ENCODE assay signal across 8 mouse cellular contexts in genomic region chr17:15826444-15826909, GRCm38 (mm10). TPM values are rescaled to one million over a fixed set of nuclear protein-coding genes. Genes with fewer than 3 reads are reported as not detected.
A peak's percentile ranks its signal among the peaks of the same experiment; 100 is the strongest.
DNase-seq lines count a peak whose midpoint lies in the region; ATAC-seq and TF ChIP-seq lines count a peak whose summit lies in the region.

No protein-coding gene starts in this region.

- TF ChIP-seq CTCF in cortical plate, adult 2 months (IDR thresholded peaks at IDR 0.05; ENCODE audit: extremely low read depth, insufficient read depth, low read length), result no peak

- H3K27me3 ChIP-seq in intestine, embryonic 14.5 days (replicated peaks; ENCODE audit: control insufficient read depth, insufficient read depth, low read length), result 0 out of 2 replicates have a peak, but pooled peaks cover 4% of the 10 kb centered on the region

- H3K36me3 ChIP-seq in intestine, embryonic 14.5 days (ENCODE audit: control insufficient read depth, insufficient read depth, low read length), result no peaks in the 10 kb centered on the region

- ATAC-seq in intestine, embryonic 14.5 days (replicated peaks; ENCODE audit: low FRiP score, low TSS enrichment, low read depth), result peak; percentile 92
- ATAC-seq in megakaryocyte progenitor cell, adult 5-6 weeks (replicated peaks; ENCODE audit: poor library complexity), result peak; percentile 84

- peak overlapping the region; percentile 98 for H3K27ac ChIP-seq in cortical plate, adult 2 months (ENCODE audit: insufficient read depth, low read length)
- peak overlapping the region; percentile 96 for H3K27ac ChIP-seq in intestine, embryonic 14.5 days (ENCODE audit: low read depth)

- peak overlapping the region; percentile 98 for H3K4me3 ChIP-seq in cortical plate, adult 2 months (ENCODE audit: insufficient read depth, low read length)
- H3K4me3 ChIP-seq in intestine, embryonic 14.5 days (ENCODE audit: low read depth, low read length), result peak overlapping the region; percentile 94

- intact Hi-C loops in gastrocnemius, postnatal 14 days (cut with DNase I; ENCODE audit: low total_unique reads), result no loop called here
- intact Hi-C loops in left cerebral cortex, postnatal 10 days (cut with DNase I), result loop anchor here (5.0 kb wide), 1 partner anchor 841 kb away; no protein-coding TSS in a partner anchor

- H3K9ac ChIP-seq in intestine, embryonic 14.5 days (ENCODE audit: low read length), result peak overlapping the region; percentile 96

- peak overlapping the region; percentile 86 for H3K4me2 ChIP-seq in intestine, embryonic 14.5 days (ENCODE audit: low read length)

- H3K9me3 ChIP-seq in intestine, embryonic 14.5 days (ENCODE audit: control insufficient read depth, low read length), result no peaks in the 10 kb centered on the region

- peaks cover 9% of the 10 kb centered on the region; the same call in 1 of the 2 replicates for H3K4me1 ChIP-seq in cortical plate, adult 2 months (ENCODE audit: control insufficient read depth, insufficient read depth, low read length)
- H3K4me1 ChIP-seq in intestine, embryonic 14.5 days (replicated peaks; ENCODE audit: control insufficient read depth, insufficient read depth, low read length), result peaks cover 18% of the 10 kb centered on the region; the same call in 1 of the 2 replicates

- peak; percentile 91 for TF ChIP-seq POLR2A in cortical plate, adult 2 months (IDR thresholded peaks at IDR 0.05; ENCODE audit: extremely low read depth, insufficient read depth, low read length)

- DNase-seq in adipocyte (ENCODE audit: low spot score), result peak; percentile 100
- peak; percentile 100 for DNase-seq in gastrocnemius, postnatal 14 days
- DNase-seq in intestine, embryonic 14.5 days (ENCODE audit: low spot score), result peak; percentile 97
- peak; percentile 97 to 100 for DNase-seq in left cerebral cortex, postnatal 10 days (ENCODE audit: extremely low spot score in 1 of 2, low spot score in 2 of 2)
- DNase-seq in right cerebral cortex, postnatal 10 days (ENCODE audit: low spot score in 2 of 2), result peak; percentile 99
- DNase-seq in urinary bladder, postnatal 14 days (ENCODE audit: low spot score), result peak; percentile 100

- WGBS in intestine, embryonic 14.5 days, result 0% methylated on average over 32 of the region's 34 CpGs

RNA-seq across cellular contexts. Expression of gene Rgmb, which starts 4.4 kb away (rescaled TPM):
- polyA plus RNA-seq in cortical plate, adult 2 months (2012; rRNA removed), result 39.5 and 40.4 TPM in 2 replicates
- 10 to 100 TPM; 41.5 to 45.0 TPM for total RNA-seq in gastrocnemius, postnatal 14 days (2021)
- 54.0 and 56.3 TPM in 2 replicates for polyA plus RNA-seq in intestine, embryonic 14.5 days (2014; fragmentation: Nextera tagmentation; extraction: Ambion mirVana)
- total RNA-seq in left cerebral cortex, postnatal 10 days (2021), result 10 to 100 TPM; 68.6 to 77.6 TPM
- total RNA-seq in megakaryocyte progenitor cell, adult 5-6 weeks (2015), result 0.05 TPM in 1 of 2 replicates, not detected in the other
- total RNA-seq in megakaryocyte progenitor cell, adult 5-6 weeks (2017), result 0.04 and 0.14 TPM in 2 replicates

Comparison
In these comparisons a context has a peak if more than half of its experiments do, and no peak if none do; other contexts are left out.
1. Peak in every context shown above with its lines: DNase-seq, ATAC-seq, H3K4me3 ChIP-seq and H3K27ac ChIP-seq.
2. RNA of gene Rgmb, which starts 4.4 kb away (total RNA-seq): 68.6 to 77.6 TPM in left cerebral cortex, postnatal 10 days and 41.5 to 45.0 TPM in gastrocnemius, postnatal 14 days; 0.04 to 0.14 TPM in megakaryocyte progenitor cell, adult 5-6 weeks; every median in the first group is over 10 times any median in the second.